Mouse (Mus musculus) C2C12 (cell line): ENCODE measurements around the gene Cd47.

Experiments used
- CTCF ChIP-seq: IDR thresholded peaks from one replicate; pipeline ENCODE4 v1.5.1; 2011; ENCODE audit not compliant: control insufficient read depth, insufficient read depth, insufficient read length
- MAX ChIP-seq: IDR thresholded peaks from one replicate; pipeline ENCODE4 v1.6.1; 2011; ENCODE audit warnings: mild to moderate bottlenecking, control low read depth
- USF1 ChIP-seq: IDR thresholded peaks from one replicate; pipeline ENCODE4 v1.6.1; 2011; ENCODE audit warnings: low read depth, mild to moderate bottlenecking, control low read depth, moderate library complexity

DNA sequence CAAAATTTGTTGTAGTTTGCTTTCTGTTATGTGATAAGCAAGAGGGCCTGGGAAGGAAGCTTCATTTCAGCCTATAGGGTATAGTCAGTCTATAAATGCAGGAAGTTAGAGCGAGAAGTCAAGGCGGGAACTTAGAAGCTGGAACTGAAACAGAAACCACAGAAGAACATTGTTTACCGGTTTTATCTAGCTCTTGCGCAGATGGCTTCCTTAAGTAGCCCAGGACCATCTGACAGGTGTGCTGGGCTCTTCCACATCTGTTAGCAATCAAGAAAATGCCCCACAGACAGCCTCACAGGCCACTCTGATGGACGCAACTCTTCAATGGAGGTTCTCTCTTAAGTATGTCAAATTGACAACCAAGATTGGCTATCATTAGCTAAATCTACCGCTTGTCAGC, 18.3 kb downstream of the Cd47 start:
- no peak for TF ChIP-seq USF1
- TF ChIP-seq CTCF = no peak
- no peak for TF ChIP-seq MAX
